Mouse (Mus musculus) forebrain, embryonic 15.5 days (tissue): ENCODE results near the gene Nbeal2. TPM values are rescaled to one million over a fixed set of nuclear protein-coding genes. Genes with fewer than 3 reads are reported as not detected.

Source experiments
- ATAC-seq: fragments of 200-750 bp; cut with Nextera tagmentation; replicated peaks from 2 replicates; pipeline ENCODE4 v1.8.0; 2017; ENCODE audit warnings: mild to moderate bottlenecking, moderate TSS enrichment, moderate library complexity
- H3K27ac ChIP-seq: fragments of 300-500 bp; sonication (generic); replicated peaks from 2 replicates; pipeline ENCODE4 v1.5.1; 2015; ENCODE audit warnings: mild to moderate bottlenecking, inconsistent platforms
- H3K27me3 ChIP-seq: fragments of 300-500 bp; sonication (generic); 2 replicates; pipeline ENCODE4 v1.6.1; 2015; ENCODE audit warnings: inconsistent platforms
- H3K36me3 ChIP-seq: fragments of 300-500 bp; sonication (generic); 2 replicates; pipeline ENCODE4 v1.6.1; 2015; ENCODE audit warnings: mild to moderate bottlenecking, inconsistent platforms
- H3K4me1 ChIP-seq: fragments of 300-500 bp; sonication (generic); 2 replicates; pipeline ENCODE4 v1.6.1; 2015; ENCODE audit warnings: inconsistent platforms
- H3K4me2 ChIP-seq: fragments of 300-500 bp; sonication (generic); replicated peaks from 2 replicates; pipeline ENCODE4 v1.6.1; 2015; ENCODE audit warnings: mild to moderate bottlenecking, inconsistent platforms
- H3K4me3 ChIP-seq: fragments of 300-500 bp; sonication (generic); 2 replicates; pipeline ENCODE4 v1.5.1; 2015; ENCODE audit warnings: mild to moderate bottlenecking, inconsistent platforms
- H3K9ac ChIP-seq: fragments of 300-500 bp; sonication (generic); replicated peaks from 2 replicates; pipeline ENCODE4 v1.6.1; 2015; ENCODE audit warnings: mild to moderate bottlenecking, inconsistent platforms
- H3K9me3 ChIP-seq: fragments of 300-500 bp; sonication (generic); 2 replicates; pipeline ENCODE4 v1.6.1; 2016; ENCODE audit warnings: inconsistent platforms
- WGBS: fragments of 180-500 bp; shearing (Covaris S2); methylation state at CpG from one replicate; pipeline ENCODE4 v1.1.7; 2015; ENCODE audit warnings: mixed read lengths; 5-methylcytosine and 5-hydroxymethylcytosine counted together
- polyA plus RNA-seq: library from polyadenylated mRNA; unstranded; fragments of >200 nt; fragmentation: Nextera tagmentation; extraction: Ambion mirVana; gene quantifications from 2 replicates; pipeline ENCODE4 v1.2.1, GENCODE M21; 2015

Gene Nbeal2
- polyA plus RNA-seq, 1 experiment from 2014 or later: 2.4 TPM

DNA sequence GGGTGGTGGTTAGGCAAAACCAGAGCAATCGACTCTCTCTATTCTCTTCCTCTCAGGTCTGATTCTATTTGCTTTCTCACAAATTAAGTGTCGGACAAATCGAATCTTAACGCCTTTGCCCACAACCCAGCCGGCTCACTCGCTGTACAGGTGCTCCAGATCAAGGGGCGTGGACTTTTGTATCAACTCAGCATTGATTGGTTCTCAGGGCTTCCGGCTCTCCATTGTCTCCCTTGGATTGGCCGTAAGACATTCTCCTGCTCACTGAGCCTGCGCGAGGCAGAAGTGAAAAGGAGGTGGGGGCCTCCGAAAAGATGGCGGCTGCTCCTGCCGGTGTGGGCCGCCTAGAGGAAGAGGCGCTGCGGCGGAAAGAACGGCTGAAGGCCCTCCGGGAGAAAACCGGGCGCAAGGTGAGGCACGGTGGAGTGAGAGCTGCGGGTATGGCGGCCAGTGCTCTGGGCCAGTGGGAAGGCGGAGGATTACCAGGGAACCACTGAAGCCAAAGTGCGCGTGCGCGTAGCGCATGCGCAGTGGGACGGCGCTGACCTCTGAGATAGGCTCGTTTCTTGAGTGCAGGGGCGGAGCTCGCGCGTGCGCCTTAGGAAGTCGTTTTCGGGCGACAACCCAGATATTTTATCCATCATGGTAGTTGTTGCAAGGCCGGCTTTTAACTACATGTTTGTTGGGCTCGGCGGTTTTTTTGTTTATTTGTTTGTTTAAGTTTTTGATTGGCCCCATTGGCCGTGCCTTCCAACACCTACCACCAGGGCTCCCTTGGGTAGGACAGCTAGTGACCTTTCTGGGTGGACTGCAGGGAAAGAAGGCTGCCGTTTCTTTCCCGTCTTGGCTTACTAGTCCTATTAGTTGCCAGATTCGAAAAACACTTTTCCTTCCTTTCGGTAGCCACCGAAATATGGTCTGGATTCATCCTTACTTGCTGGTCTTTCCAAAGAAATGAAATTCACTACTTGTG is 2.6 kb upstream of the Nbeal2 start, which contains the start of gene Ccdc12:
Gene Ccdc12, plus strand, starts transcription at position 255 of the 973 bp plus-strand sequence.
- Histone ChIP-seq H3K27me3 (peaks cover 12% of the 10 kb centered on the region; the same call in 1 of the 2 replicates), H3K4me1 (peaks cover 61% of the 10 kb centered on the region), H3K27ac (peak within 1 kb of the TSS; percentile 96), H3K9ac (peak within 1 kb of the TSS; percentile 80), H3K4me3 (peak within 1 kb of the TSS; percentile 74), H3K4me2 (peak within 1 kb of the TSS; percentile 58), H3K36me3 (no peaks in the 10 kb centered on the region), H3K9me3 (no peaks in the 10 kb centered on the region)
- ATAC-seq: peak; percentile 98
- under 1% methylated on average over 52 of the region's 52 CpGs for WGBS

DNA sequence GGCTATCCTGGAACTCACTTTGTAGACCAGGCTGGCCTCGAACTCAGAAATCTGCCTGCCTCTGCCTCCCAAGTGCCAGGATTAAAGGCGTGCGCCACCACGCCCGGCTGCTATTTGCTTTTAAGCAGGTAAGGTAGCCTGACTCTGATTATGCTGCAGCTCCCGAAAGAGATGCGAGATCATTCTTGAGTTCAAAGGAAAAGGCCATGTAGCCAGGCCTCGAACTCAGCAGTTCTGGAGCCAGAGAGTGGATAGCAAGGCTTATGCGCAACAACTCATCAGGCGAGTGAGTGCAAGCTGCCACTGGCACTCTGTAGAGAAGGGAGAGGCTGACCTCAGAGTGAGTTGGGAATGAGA is 1.7 kb upstream of the Nbeal2 start:
- H3K9me3 ChIP-seq: no peaks in the 10 kb centered on the region
- H3K9ac ChIP-seq: peak overlapping the region; percentile 80
- WGBS: 82% methylated on average over 10 of the region's 10 CpGs
- ATAC-seq: no peak
- H3K27me3 ChIP-seq: peaks cover 12% of the 10 kb centered on the region; the same call in 1 of the 2 replicates
- no peaks in the 10 kb centered on the region for H3K36me3 ChIP-seq
- peak overlapping the region; percentile 74 for H3K4me3 ChIP-seq
- H3K27ac ChIP-seq: peak overlapping the region; percentile 96
- peaks cover 61% of the 10 kb centered on the region for H3K4me1 ChIP-seq
- peak overlapping the region; percentile 58 for H3K4me2 ChIP-seq

DNA sequence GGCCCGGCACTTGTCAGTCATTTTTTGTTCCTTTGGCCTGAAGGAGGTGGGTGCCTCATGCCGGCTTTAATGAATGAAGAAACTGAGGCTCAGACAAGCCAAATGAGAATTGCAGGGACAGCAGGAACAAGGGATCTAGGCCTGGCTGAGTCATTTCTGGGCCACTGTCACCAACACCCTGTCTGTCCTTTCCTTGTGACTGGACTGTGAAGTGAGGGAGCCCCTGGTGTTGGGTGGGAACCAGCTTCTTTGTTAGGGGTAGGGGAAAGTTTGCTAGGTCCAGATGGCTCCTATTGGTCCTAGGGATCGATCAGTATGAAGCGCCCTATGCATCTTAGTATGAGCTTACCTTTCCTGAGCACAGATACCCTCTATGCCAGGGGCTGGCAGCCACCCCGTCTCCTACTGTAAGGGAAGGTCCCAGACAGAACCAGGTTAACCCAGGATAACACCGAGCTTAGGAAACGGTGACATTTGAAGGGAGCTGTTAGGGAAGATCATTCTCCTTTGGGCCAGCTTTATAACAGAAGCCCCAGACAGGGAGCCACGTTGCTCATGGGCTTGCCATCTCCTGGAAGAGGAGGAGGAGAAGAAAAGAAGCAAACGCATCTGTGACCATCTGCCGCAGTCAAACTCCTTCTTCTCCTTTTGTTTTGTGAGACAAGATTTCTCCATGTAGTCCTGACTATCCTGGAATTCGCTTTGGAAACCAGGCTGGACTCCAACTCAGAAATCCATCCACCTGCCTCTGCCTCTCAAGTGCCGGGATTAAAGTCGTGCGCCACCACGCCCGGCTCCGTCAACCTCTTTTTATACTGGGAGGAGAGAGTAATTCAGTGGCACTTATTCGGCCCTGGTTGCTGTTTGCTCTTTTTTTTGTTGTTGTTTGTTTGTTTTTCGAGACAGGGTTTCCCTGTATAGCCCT is 1.0 kb upstream of the Nbeal2 start:
- Histone ChIP-seq H3K27ac (no peak overlapping the region), H3K4me3 (peak overlapping the region; percentile 76; the same call in 1 of the 2 replicates), H3K9me3 (no peaks in the 10 kb centered on the region), H3K36me3 (no peaks in the 10 kb centered on the region), H3K27me3 (peaks cover 12% of the 10 kb centered on the region; the same call in 1 of the 2 replicates), H3K4me1 (peaks cover 67% of the 10 kb centered on the region), H3K9ac (no peak overlapping the region), H3K4me2 (peak overlapping the region; percentile 100)
- 82% methylated on average over 19 of the region's 19 CpGs for WGBS
- ATAC-seq: no peak

DNA sequence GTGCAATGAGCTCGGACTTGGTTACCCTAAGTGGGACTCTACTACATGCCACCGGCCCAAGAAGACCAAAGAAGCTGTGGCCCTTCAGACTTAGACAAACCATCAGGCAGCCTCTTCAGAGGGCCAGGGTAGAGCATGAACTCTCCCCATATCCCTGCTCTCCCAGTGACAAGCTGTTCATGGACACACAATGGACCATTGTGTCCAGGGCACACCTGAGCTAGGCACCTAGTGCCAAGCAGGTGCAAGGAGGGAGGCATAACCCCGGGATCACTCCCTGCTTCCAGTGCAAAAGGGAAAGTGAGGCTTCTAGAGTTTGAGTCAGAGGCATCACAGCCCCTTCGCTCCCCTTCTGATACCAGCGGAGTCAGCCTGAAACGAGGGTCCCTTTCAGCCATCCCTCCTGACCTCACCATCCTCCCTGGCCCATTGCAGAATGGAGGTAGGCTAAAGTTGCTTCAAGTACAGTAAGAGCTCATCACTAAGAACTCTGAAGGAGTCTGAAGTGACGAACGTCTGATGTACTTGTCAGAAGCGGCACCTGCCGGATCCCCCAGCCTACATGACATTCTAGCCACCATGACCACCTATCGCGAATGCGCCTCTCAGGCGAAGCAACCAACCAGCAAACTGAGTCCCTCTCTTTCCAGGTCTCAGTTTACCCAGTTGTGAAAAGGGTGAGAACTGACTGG is 852 bp downstream of the Nbeal2 start:
- Histone ChIP-seq H3K4me2 (peak overlapping the region; percentile 100), H3K9me3 (no peaks in the 10 kb centered on the region), H3K27me3 (peaks cover 12% of the 10 kb centered on the region; the same call in 1 of the 2 replicates), H3K9ac (peak overlapping the region; percentile 64), H3K27ac (no peak overlapping the region), H3K4me3 (peak overlapping the region; percentile 76), H3K4me1 (peaks cover 71% of the 10 kb centered on the region), H3K36me3 (no peaks in the 10 kb centered on the region)
- 18% methylated on average over 14 of the region's 14 CpGs for WGBS
- ATAC-seq: no peak

DNA sequence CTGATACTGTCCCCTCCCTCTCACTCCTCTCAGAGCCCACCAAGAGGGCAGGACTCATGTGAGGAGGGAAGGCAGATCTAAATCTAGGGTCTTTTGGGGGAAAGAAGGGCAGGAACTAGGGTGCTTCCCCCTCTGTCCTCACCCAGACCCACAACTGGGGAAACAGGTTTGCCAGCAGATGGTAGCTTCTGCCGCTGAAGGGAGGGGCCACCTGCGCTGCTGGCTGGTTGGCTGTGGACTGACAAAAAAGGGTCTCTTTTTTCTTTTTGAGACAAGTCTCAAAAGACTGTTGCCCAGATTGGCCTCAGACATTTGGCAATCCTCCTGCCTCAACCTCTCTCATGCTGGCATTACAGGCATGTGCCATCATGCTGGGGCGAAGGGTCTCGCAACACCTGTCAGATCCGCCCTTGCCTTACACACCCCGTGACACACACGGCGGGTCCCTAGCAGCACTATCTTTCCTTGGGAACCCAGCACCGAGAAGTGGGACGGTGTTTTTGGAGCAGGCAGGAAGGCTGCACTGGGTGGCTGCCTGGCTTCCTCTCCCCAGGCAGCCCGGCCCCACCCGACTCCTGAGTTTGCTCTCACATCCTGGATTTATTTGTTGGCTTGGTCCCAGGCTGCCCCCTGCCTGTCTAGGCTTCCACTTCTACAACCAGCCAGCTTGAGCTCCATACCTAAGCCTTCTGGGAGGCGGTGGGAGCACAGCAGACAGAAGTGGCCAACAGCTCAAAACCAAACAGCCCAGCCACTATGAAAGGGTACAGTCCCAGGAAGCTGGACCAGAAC is 1.8 kb downstream of the Nbeal2 start:
- H3K27ac ChIP-seq: no peak overlapping the region
- H3K9me3 ChIP-seq: no peaks in the 10 kb centered on the region
- H3K4me2 ChIP-seq: peak overlapping the region; percentile 100
- H3K27me3 ChIP-seq: peaks cover 12% of the 10 kb centered on the region; the same call in 1 of the 2 replicates
- WGBS: 45% methylated on average over 13 of the region's 13 CpGs
- no peak for ATAC-seq
- H3K9ac ChIP-seq: 0 out of 2 replicates have a peak overlapping the region, but pooled peaks have one; percentile 19
- no peaks in the 10 kb centered on the region for H3K36me3 ChIP-seq
- H3K4me3 ChIP-seq: 0 out of 2 replicates have a peak overlapping the region, but pooled peaks have one; percentile 0
- peaks cover 62% of the 10 kb centered on the region for H3K4me1 ChIP-seq

DNA sequence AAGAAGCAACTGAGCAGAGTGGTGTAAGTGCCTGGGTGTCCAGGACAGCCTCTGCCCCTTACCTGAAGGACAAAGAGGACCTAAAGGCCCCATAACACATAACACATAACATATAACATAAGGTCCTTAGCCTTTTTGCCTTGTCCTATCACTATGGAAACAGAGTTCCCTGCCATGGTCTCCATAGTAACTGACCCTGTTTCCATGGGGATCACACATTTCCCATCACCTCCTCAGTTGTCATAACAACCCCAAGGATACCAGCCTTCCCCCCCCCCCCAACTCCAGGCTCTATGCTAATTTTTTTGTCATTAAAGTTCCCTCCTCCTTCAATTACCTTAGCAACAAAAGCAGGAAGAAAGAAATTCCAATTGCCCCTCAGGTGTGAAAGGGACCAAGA is 4.2 kb downstream of the Nbeal2 start:
- Histone ChIP-seq H3K4me2 (no peak overlapping the region), H3K27me3 (peaks cover 12% of the 10 kb centered on the region; the same call in 1 of the 2 replicates), H3K27ac (peak overlapping the region; percentile 69), H3K4me1 (peaks cover 50% of the 10 kb centered on the region), H3K4me3 (no peak overlapping the region), H3K9ac (no peak overlapping the region), H3K9me3 (no peaks in the 10 kb centered on the region), H3K36me3 (no peaks in the 10 kb centered on the region)
- ATAC-seq: peak; percentile 39; the same call in 1 of the 2 replicates

DNA sequence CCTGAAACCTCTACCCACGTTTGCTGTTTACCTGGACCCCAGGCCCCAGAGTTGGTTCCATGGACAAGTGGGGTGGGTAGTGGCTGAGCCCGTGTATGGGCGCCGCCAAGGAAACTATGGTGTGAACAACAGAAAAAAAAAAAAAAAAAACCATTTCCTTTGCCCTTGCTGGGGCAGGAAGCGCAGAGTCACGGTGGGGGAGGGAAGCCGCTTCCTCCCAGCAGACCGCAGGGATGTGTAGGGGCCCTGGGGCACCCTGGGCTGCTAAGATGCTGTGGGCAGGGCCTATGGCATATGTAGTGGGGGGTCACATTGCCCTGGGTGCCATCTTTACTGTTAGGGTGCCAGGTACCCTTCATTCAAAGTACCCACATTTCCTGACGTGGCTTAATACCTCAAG is 8.7 kb downstream of the Nbeal2 start:
- Histone ChIP-seq H3K27ac (no peak overlapping the region), H3K4me1 (peaks cover 11% of the 10 kb centered on the region), H3K36me3 (no peaks in the 10 kb centered on the region), H3K4me3 (no peak overlapping the region), H3K4me2 (no peak overlapping the region), H3K9me3 (no peaks in the 10 kb centered on the region), H3K27me3 (no peaks in the 10 kb centered on the region), H3K9ac (no peak overlapping the region)
- ATAC-seq: no peak
- 89% methylated on average over 9 of the region's 9 CpGs for WGBS

DNA sequence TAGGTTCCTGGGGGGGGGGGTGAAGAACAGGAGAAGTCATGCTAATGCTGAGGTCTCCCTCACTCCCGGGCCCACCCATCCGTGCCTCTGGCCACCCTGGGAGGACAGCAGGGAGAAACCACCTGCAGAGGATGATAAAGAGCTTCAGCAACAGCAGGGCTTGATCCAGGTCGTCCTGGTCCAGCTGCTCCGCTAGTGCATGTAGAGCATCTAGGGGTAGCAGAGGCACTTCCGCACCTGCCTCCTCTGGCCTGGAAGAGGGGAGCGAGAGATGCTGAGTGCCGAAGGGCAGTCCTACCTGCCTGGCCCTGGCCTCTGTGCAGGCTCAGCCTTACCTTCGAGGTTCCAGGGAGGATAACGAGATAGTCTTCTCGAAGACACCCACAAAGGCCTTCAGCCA is 9.7 kb downstream of the Nbeal2 start:
- ATAC-seq: no peak
- H3K27ac ChIP-seq: no peak overlapping the region
- H3K4me2 ChIP-seq: no peak overlapping the region
- peaks cover 2% of the 10 kb centered on the region for H3K4me1 ChIP-seq
- no peak overlapping the region for H3K4me3 ChIP-seq
- H3K27me3 ChIP-seq: no peaks in the 10 kb centered on the region
- 78% methylated on average over 10 of the region's 10 CpGs for WGBS
- no peaks in the 10 kb centered on the region for H3K9me3 ChIP-seq
- no peaks in the 10 kb centered on the region for H3K36me3 ChIP-seq
- no peak overlapping the region for H3K9ac ChIP-seq

DNA sequence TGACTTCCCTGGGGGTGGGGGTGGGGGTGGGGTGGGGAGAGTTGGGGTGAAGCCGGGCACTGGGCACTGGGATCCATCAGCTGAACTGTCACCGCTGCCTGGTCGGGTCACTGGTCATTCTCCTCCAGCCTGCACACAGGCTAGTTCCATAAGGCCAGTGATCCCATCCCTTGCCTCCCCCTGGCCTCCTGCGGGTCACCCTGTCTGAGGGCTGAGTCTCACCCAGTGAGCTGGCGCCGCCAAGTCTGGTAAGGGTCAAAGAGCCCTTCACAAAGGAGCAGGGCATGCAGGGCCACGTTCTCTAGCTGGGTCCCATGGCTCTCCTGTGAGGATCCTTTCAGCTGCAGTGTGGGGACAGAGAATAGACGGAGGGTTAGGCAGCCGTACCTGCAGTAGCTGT is 10.2 kb downstream of the Nbeal2 start:
- no peaks in the 10 kb centered on the region for H3K27me3 ChIP-seq
- no peaks in the 10 kb centered on the region for H3K4me1 ChIP-seq
- ATAC-seq: no peak
- no peak overlapping the region for H3K4me3 ChIP-seq
- WGBS: 66% methylated on average over 9 of the region's 9 CpGs
- H3K4me2 ChIP-seq: no peak overlapping the region
- no peak overlapping the region for H3K27ac ChIP-seq
- no peak overlapping the region for H3K9ac ChIP-seq
- no peaks in the 10 kb centered on the region for H3K9me3 ChIP-seq
- H3K36me3 ChIP-seq: no peaks in the 10 kb centered on the region

DNA sequence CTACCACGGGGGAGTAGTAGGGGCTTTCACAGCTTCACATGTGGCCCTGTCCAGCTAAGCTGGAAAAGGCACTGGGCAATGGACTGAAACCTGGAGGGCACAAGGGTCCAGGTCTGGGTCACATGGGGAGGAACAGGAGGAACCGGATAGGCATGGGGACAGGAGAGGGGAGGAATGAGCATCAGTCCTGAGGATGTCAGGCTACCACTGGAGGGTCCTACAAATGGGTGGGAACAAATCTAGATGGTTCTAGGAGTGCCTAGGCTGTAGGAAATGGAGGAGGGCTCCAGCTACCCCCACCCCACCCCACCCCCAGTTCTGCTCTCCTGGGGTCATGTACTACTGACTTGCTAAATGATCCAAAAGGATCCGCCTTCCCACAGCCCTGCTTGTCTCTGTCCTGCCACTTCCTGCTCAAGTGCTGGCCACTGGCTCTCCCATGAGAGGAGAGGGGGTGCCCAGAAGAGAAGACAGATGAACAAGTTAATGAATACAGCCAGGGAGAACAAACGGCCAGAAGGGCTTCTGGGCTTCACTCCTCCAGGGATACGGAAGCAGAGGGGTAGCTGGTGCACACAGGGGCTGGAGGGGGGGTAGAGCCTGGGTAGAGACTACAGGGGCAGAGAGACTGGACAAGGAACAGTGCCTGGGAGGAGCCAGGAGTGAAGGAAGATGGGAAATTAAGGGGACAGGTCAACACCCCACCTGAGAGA is 11.0 kb downstream of the Nbeal2 start:
- Histone ChIP-seq H3K4me2 (no peak overlapping the region), H3K4me1 (no peaks in the 10 kb centered on the region), H3K4me3 (no peak overlapping the region), H3K27ac (no peak overlapping the region), H3K27me3 (no peaks in the 10 kb centered on the region), H3K9me3 (no peaks in the 10 kb centered on the region), H3K9ac (no peak overlapping the region), H3K36me3 (no peaks in the 10 kb centered on the region)
- ATAC-seq: no peak
- 61% methylated on average over 5 of the region's 5 CpGs for WGBS
